In genomic region chr7:80033064-80033717, GRCm38 (mm10) we compare ENCODE assay signal across 10 mouse cellular contexts. TPM values are rescaled to one million over a fixed set of nuclear protein-coding genes. Genes with fewer than 3 reads are reported as not detected.
DNase-seq lines count a peak whose midpoint lies in the region; ATAC-seq lines count a peak whose summit lies in the region.
"Had no signal": no experiment of that assay in that cellular context is flagged by ENCODE, and none has a peak within 500 bp of the region (broad histone marks: within the 10 kb centered on the region; RNA-seq: fewer than 3 reads in every experiment).

No protein-coding gene starts in this region.

- WGBS in heart, embryonic 14.5 days, result 87% methylated on average over 9 of the region's 9 CpGs
- WGBS in heart, embryonic 11.5 days (ENCODE audit: insufficient replicate concordance), result 80% methylated on average over 9 of the region's 9 CpGs

- peaks cover 4% of the 10 kb centered on the region; the same call in 1 of the 2 replicates for H3K36me3 ChIP-seq in heart, embryonic 14.5 days (ENCODE audit: control insufficient read depth, insufficient read depth, low read length)
- H3K36me3 ChIP-seq in heart, embryonic 11.5 days (ENCODE audit: control insufficient read depth, insufficient read depth, low read length), result no peaks in the 10 kb centered on the region
- peaks cover 27% of the 10 kb centered on the region for H3K36me3 ChIP-seq in megakaryocyte, embryonic 14.5 days (replicated peaks; ENCODE audit: low read length)
- H3K36me3 ChIP-seq: hindbrain, embryonic 13.5 days had no signal

- no peak overlapping the region for H3K27ac ChIP-seq in heart, embryonic 14.5 days (replicated peaks in 1 of 2; ENCODE audit: control insufficient read depth in 1 of 2, insufficient read depth in 1 of 2, low read depth in 2 of 2, low read length in 2 of 2)
- no peak overlapping the region for H3K27ac ChIP-seq in heart, embryonic 11.5 days (ENCODE audit: low read depth, low read length)
- H3K27ac ChIP-seq: hindbrain, embryonic 13.5 days had no signal

- peak overlapping the region; percentile 11; the same call in 1 of the 2 replicates for H3K4me2 ChIP-seq in heart, embryonic 14.5 days (ENCODE audit: low read length)
- H3K4me2 ChIP-seq in heart, embryonic 11.5 days, result no peak overlapping the region
- H3K4me2 ChIP-seq: hindbrain, embryonic 13.5 days had no signal

- ATAC-seq in heart, embryonic 14.5 days (ENCODE audit: insufficient number of reproducible peaks, insufficient read depth, low FRiP score, low read depth), result no peak
- ATAC-seq in heart, embryonic 11.5 days (replicated peaks; ENCODE audit: insufficient number of reproducible peaks, low FRiP score, low TSS enrichment), result no peak
- peak; percentile 42 for ATAC-seq in erythroblast, adult 5-6 weeks (replicated peaks; ENCODE audit: low FRiP score, poor library complexity, severe bottlenecking)

- H3K9ac ChIP-seq in heart, embryonic 14.5 days (ENCODE audit: low read length), result no peak overlapping the region
- H3K9ac ChIP-seq in heart, embryonic 11.5 days (ENCODE audit: low read depth, low read length), result no peak overlapping the region
- H3K9ac ChIP-seq: hindbrain, embryonic 13.5 days had no signal

- no peaks in the 10 kb centered on the region for H3K9me3 ChIP-seq in heart, embryonic 14.5 days (ENCODE audit: control insufficient read depth, low read length)
- H3K9me3 ChIP-seq in heart, embryonic 11.5 days (replicated peaks; ENCODE audit: control insufficient read depth, low read length), result no peaks in the 10 kb centered on the region
- no peaks in the 10 kb centered on the region for H3K9me3 ChIP-seq in megakaryocyte, embryonic 14.5 days
- H3K9me3 ChIP-seq: hindbrain, embryonic 13.5 days had no signal

- H3K4me3 ChIP-seq in heart, embryonic 14.5 days (ENCODE audit: control insufficient read depth in 1 of 2, insufficient read depth in 1 of 2, low read depth in 1 of 2, low read length in 2 of 2), result no peak overlapping the region
- H3K4me3 ChIP-seq in heart, embryonic 11.5 days (ENCODE audit: low read depth, low read length), result no peak overlapping the region
- peak overlapping the region; percentile 88 for H3K4me3 ChIP-seq in megakaryocyte, embryonic 14.5 days (replicated peaks)
- H3K4me3 ChIP-seq: hindbrain, embryonic 13.5 days had no signal

- peaks cover 19 to 61% of the 10 kb centered on the region in 2 experiments for H3K4me1 ChIP-seq in heart, embryonic 14.5 days (ENCODE audit: control insufficient read depth in 2 of 2, insufficient read depth in 2 of 2, low read length in 2 of 2)
- peaks cover 52% of the 10 kb centered on the region for H3K4me1 ChIP-seq in heart, embryonic 11.5 days (ENCODE audit: control insufficient read depth, insufficient read depth, low read length)
- peaks cover 96% of the 10 kb centered on the region for H3K4me1 ChIP-seq in megakaryocyte, embryonic 14.5 days

- no peaks in the 10 kb centered on the region for H3K27me3 ChIP-seq in heart, embryonic 14.5 days (ENCODE audit: control insufficient read depth, insufficient read depth, low read length)
- no peaks in the 10 kb centered on the region for H3K27me3 ChIP-seq in heart, embryonic 11.5 days (ENCODE audit: control insufficient read depth, insufficient read depth, low read length)
- no peaks in the 10 kb centered on the region for H3K27me3 ChIP-seq in megakaryocyte, embryonic 14.5 days (replicated peaks)
- H3K27me3 ChIP-seq: hindbrain, embryonic 13.5 days had no signal

- peak; percentile 58 for DNase-seq in CD4-positive helper T cell, adult 2 months (ENCODE audit: low read depth, low spot score)
- no peak for DNase-seq in right cerebral cortex, postnatal 25 days
- DNase-seq in embryo, embryonic 10 days (ENCODE audit: low spot score), result no peak
- no peak for DNase-seq in cerebellum, postnatal 25 days
- DNase-seq: right cerebral cortex, postnatal 14 days had no signal

RNA-seq across cellular contexts. Expression of gene Zfp710, which starts 8.6 kb away (rescaled TPM):
- polyA plus RNA-seq in heart, embryonic 14.5 days (2014; fragmentation: Nextera tagmentation; extraction: Ambion mirVana), result 11.5 and 12.2 TPM in 2 replicates
- polyA plus RNA-seq in heart, embryonic 11.5 days (2014; fragmentation: Nextera tagmentation; extraction: Ambion mirVana), result 11.2 and 11.8 TPM in 2 replicates
- 6.9 and 8.8 TPM in 2 replicates for total RNA-seq in erythroblast, adult 5-6 weeks (2015; ENCODE audit: low replicate concordance)
- 5.1 and 6.0 TPM in 2 replicates for total RNA-seq in erythroblast, adult 5-6 weeks (2017; ENCODE audit: low replicate concordance)
- polyA plus RNA-seq in megakaryocyte, embryonic 14.5 days (2012; ENCODE audit: insufficient read depth, low replicate concordance), result 55.0 and 142 TPM in 2 replicates
